ENCODE assay signal across 29 mouse cellular contexts in genomic region chr6:91536047-91536765, GRCm38 (mm10). TPM values are rescaled to one million over a fixed set of nuclear protein-coding genes. Genes with fewer than 3 reads are reported as not detected.
DNase-seq lines count a peak whose midpoint lies in the region; ATAC-seq lines count a peak whose summit lies in the region.
"Had no signal": no experiment of that assay in that cellular context is flagged by ENCODE, and none has a peak within 500 bp of the region (broad histone marks: within the 10 kb centered on the region; RNA-seq: fewer than 3 reads in every experiment).

No protein-coding gene starts in this region.

- no peaks in the 10 kb centered on the region for H3K36me3 ChIP-seq in intestine, embryonic 15.5 days
- no peaks in the 10 kb centered on the region for H3K36me3 ChIP-seq in intestine, embryonic 16.5 days (ENCODE audit: control insufficient read depth, insufficient read depth, low read length)
- no peaks in the 10 kb centered on the region for H3K36me3 ChIP-seq in stomach, embryonic 15.5 days
- no peaks in the 10 kb centered on the region for H3K36me3 ChIP-seq in forebrain, embryonic 13.5 days (ENCODE audit: poor library complexity, severe bottlenecking)
- H3K36me3 ChIP-seq: forebrain, embryonic 12.5 days; heart, embryonic 10.5 days; hindbrain, embryonic 12.5 days; midbrain, embryonic 10.5 days had no signal

- H3K27ac ChIP-seq in intestine, embryonic 15.5 days, result peak overlapping the region; percentile 51
- H3K27ac ChIP-seq in intestine, embryonic 16.5 days (ENCODE audit: low read length), result peak overlapping the region; percentile 78
- H3K27ac ChIP-seq in stomach, embryonic 15.5 days, result no peak overlapping the region
- no peak overlapping the region for H3K27ac ChIP-seq in forebrain, embryonic 13.5 days
- H3K27ac ChIP-seq: forebrain, embryonic 12.5 days; heart, embryonic 10.5 days; hindbrain, embryonic 12.5 days; hindbrain, postnatal 0 days; kidney, postnatal 0 days; liver, embryonic 14.5 days; midbrain, embryonic 10.5 days had no signal

- no peak overlapping the region for H3K4me2 ChIP-seq in intestine, embryonic 15.5 days (replicated peaks)
- no peak overlapping the region for H3K4me2 ChIP-seq in intestine, embryonic 16.5 days (ENCODE audit: low read depth, low read length)
- H3K4me2 ChIP-seq in stomach, embryonic 15.5 days, result no peak overlapping the region
- no peak overlapping the region for H3K4me2 ChIP-seq in forebrain, embryonic 13.5 days
- H3K4me2 ChIP-seq: forebrain, embryonic 12.5 days; hindbrain, embryonic 12.5 days had no signal

- H3K9ac ChIP-seq in intestine, embryonic 15.5 days, result no peak overlapping the region
- H3K9ac ChIP-seq in intestine, embryonic 16.5 days (ENCODE audit: low read depth, low read length), result no peak overlapping the region
- H3K9ac ChIP-seq in stomach, embryonic 15.5 days, result no peak overlapping the region
- no peak overlapping the region for H3K9ac ChIP-seq in forebrain, embryonic 13.5 days
- H3K9ac ChIP-seq: forebrain, embryonic 12.5 days; hindbrain, embryonic 12.5 days; liver, embryonic 14.5 days had no signal

- no peaks in the 10 kb centered on the region for H3K9me3 ChIP-seq in intestine, embryonic 15.5 days
- no peaks in the 10 kb centered on the region for H3K9me3 ChIP-seq in intestine, embryonic 16.5 days (ENCODE audit: control insufficient read depth, low read length)
- no peaks in the 10 kb centered on the region for H3K9me3 ChIP-seq in stomach, embryonic 15.5 days
- H3K9me3 ChIP-seq in forebrain, embryonic 13.5 days (replicated peaks), result no peaks in the 10 kb centered on the region
- H3K9me3 ChIP-seq: forebrain, embryonic 12.5 days; heart, embryonic 10.5 days; hindbrain, embryonic 12.5 days; midbrain, embryonic 10.5 days had no signal

- H3K4me1 ChIP-seq in intestine, embryonic 15.5 days (replicated peaks), result peaks cover 24% of the 10 kb centered on the region
- peaks cover 26% of the 10 kb centered on the region for H3K4me1 ChIP-seq in intestine, embryonic 16.5 days (ENCODE audit: control insufficient read depth, insufficient read depth, low read length)
- H3K4me1 ChIP-seq in stomach, embryonic 15.5 days, result peaks cover 12% of the 10 kb centered on the region; the same call in 1 of the 2 replicates
- no peaks in the 10 kb centered on the region for H3K4me1 ChIP-seq in forebrain, embryonic 13.5 days
- H3K4me1 ChIP-seq: forebrain, embryonic 12.5 days; hindbrain, embryonic 12.5 days had no signal

- no peaks in the 10 kb centered on the region for H3K27me3 ChIP-seq in intestine, embryonic 15.5 days (replicated peaks)
- H3K27me3 ChIP-seq in intestine, embryonic 16.5 days (replicated peaks; ENCODE audit: control insufficient read depth, insufficient read depth, low read length), result no peaks in the 10 kb centered on the region
- H3K27me3 ChIP-seq in stomach, embryonic 15.5 days (replicated peaks), result no peaks in the 10 kb centered on the region
- no peaks in the 10 kb centered on the region for H3K27me3 ChIP-seq in forebrain, embryonic 13.5 days
- H3K27me3 ChIP-seq: forebrain, embryonic 12.5 days; hindbrain, embryonic 12.5 days had no signal

- WGBS in intestine, embryonic 15.5 days, result 62% methylated on average over 11 of the region's 11 CpGs
- 60% methylated on average over 11 of the region's 11 CpGs for WGBS in intestine, embryonic 16.5 days
- 76% methylated on average over 11 of the region's 11 CpGs for WGBS in stomach, embryonic 15.5 days
- WGBS in forebrain, embryonic 13.5 days, result 94% methylated on average over 11 of the region's 11 CpGs

- no peak overlapping the region for H3K4me3 ChIP-seq in intestine, embryonic 15.5 days (replicated peaks)
- H3K4me3 ChIP-seq in intestine, embryonic 16.5 days (ENCODE audit: low read length), result no peak overlapping the region
- H3K4me3 ChIP-seq in stomach, embryonic 15.5 days (replicated peaks), result no peak overlapping the region
- H3K4me3 ChIP-seq in forebrain, embryonic 13.5 days, result no peak overlapping the region
- H3K4me3 ChIP-seq: erythroblast, embryonic 14.5 days; forebrain, embryonic 12.5 days; heart, embryonic 10.5 days; hindbrain, embryonic 12.5 days; midbrain, embryonic 10.5 days had no signal

- DNase-seq in kidney, adult 9 months, result peak; percentile 87
- DNase-seq in kidney, postnatal 14 days, result no peak
- DNase-seq: adrenal gland, adult 8-10 months; B cell, adult 2 months; cerebellum, adult 2 months; cerebellum, postnatal 14 days; gastrocnemius, postnatal 14 days; heart, postnatal 36 days; layer of hippocampus, postnatal 36 days; left cerebral cortex, postnatal 4 days; lung, adult 2 months; lung, postnatal 14 days; right cerebral cortex, postnatal 25 days; spleen, adult 18-20 months; thymus, adult 2 months; thymus, postnatal 36 days had no signal

- peak; percentile 87 for ATAC-seq in intestine, embryonic 15.5 days
- peak; percentile 90 for ATAC-seq in intestine, embryonic 16.5 days
- 0 out of 2 replicates have a peak, but pooled peaks have one; percentile 31 for ATAC-seq in stomach, embryonic 15.5 days (ENCODE audit: insufficient read depth, low FRiP score, low read depth)
- ATAC-seq in forebrain, embryonic 13.5 days, result no peak
- ATAC-seq: hindbrain, postnatal 0 days; midbrain, embryonic 16.5 days had no signal

RNA-seq across cellular contexts. Expression of gene Lsm3, which starts 20.5 kb away (rescaled TPM):
- 268 and 270 TPM in 2 replicates for polyA plus RNA-seq in intestine, embryonic 15.5 days (2015; fragmentation: Nextera tagmentation; extraction: Ambion mirVana)
- polyA plus RNA-seq in intestine, embryonic 16.5 days (2015; fragmentation: Nextera tagmentation; extraction: Ambion mirVana), result 215 and 233 TPM in 2 replicates
- polyA plus RNA-seq in stomach, embryonic 15.5 days (2015; fragmentation: Nextera tagmentation; extraction: Ambion mirVana), result 239 and 248 TPM in 2 replicates
- 273 and 275 TPM in 2 replicates for polyA plus RNA-seq in forebrain, embryonic 13.5 days (2015; fragmentation: Nextera tagmentation; extraction: Ambion mirVana)

RNA-seq across cellular contexts. Expression of gene Xpc, which starts 20.5 kb away (rescaled TPM):
- polyA plus RNA-seq in intestine, embryonic 15.5 days (2015; fragmentation: Nextera tagmentation; extraction: Ambion mirVana), result 15.3 and 16.8 TPM in 2 replicates
- 14.9 and 15.7 TPM in 2 replicates for polyA plus RNA-seq in intestine, embryonic 16.5 days (2015; fragmentation: Nextera tagmentation; extraction: Ambion mirVana)
- 13.8 and 15.3 TPM in 2 replicates for polyA plus RNA-seq in stomach, embryonic 15.5 days (2015; fragmentation: Nextera tagmentation; extraction: Ambion mirVana)
- 18.6 and 20.5 TPM in 2 replicates for polyA plus RNA-seq in forebrain, embryonic 13.5 days (2015; fragmentation: Nextera tagmentation; extraction: Ambion mirVana)

Comparison
In these comparisons a context has a peak if more than half of its experiments do, and no peak if none do; other contexts are left out.
1. H3K27ac ChIP-seq: peak in intestine, embryonic 15.5 days (single experiment) and intestine, embryonic 16.5 days (single experiment); none in stomach, embryonic 15.5 days (single experiment) and forebrain, embryonic 13.5 days (single experiment).